Mouse (Mus musculus) small intestine, adult 2 months (tissue): ENCODE results near the gene Zfyve26. TPM values are rescaled to one million over a fixed set of nuclear protein-coding genes. Genes with fewer than 3 reads are reported as not detected.

Source experiments
- H3K27ac ChIP-seq: fragments of 200-500 bp; 2 replicates; pipeline ENCODE4 v1.5.1; 2012; ENCODE audit warnings: low read depth, low read length, control low read depth, inconsistent platforms; ENCODE audit not compliant: insufficient read depth
- H3K27me3 ChIP-seq: fragments of 200-500 bp; 2 replicates; pipeline ENCODE4 v1.6.1; 2012; ENCODE audit warnings: mild to moderate bottlenecking, moderate library complexity, low read length, inconsistent platforms; ENCODE audit not compliant: control insufficient read depth, insufficient read depth
- H3K36me3 ChIP-seq: fragments of 200-500 bp; 2 replicates; pipeline ENCODE4 v1.6.1; 2012; ENCODE audit warnings: mild to moderate bottlenecking, low read length, control low read depth, inconsistent platforms; ENCODE audit not compliant: control insufficient read depth, insufficient read depth
- H3K4me1 ChIP-seq: fragments of 200-500 bp; 2 replicates; pipeline ENCODE4 v1.6.1; 2012; ENCODE audit warnings: low read length, inconsistent platforms, mixed read lengths; ENCODE audit not compliant: control insufficient read depth, insufficient read depth, insufficient read length
- H3K4me3 ChIP-seq: fragments of 200-500 bp; 2 replicates; pipeline ENCODE4 v1.5.1; 2012; ENCODE audit warnings: low read depth, mild to moderate bottlenecking, control low read depth, inconsistent platforms, low read length, moderate library complexity
- CTCF ChIP-seq: fragments of 200-500 bp; IDR thresholded peaks from 2 replicates; pipeline ENCODE4 v1.5.1; 2012; ENCODE audit warnings: low read depth, mild to moderate bottlenecking, control low read depth, inconsistent platforms, low read length, moderate library complexity, mixed read lengths; ENCODE audit not compliant: insufficient replicate concordance, insufficient read length; ENCODE audit errors: extremely low read depth
- POLR2A ChIP-seq: fragments of 200-500 bp; IDR thresholded peaks from 2 replicates; pipeline ENCODE4 v1.6.1; 2012; ENCODE audit warnings: low read depth, mild to moderate bottlenecking, control low read depth, inconsistent platforms, low read length, moderate library complexity
- WGBS: fragments of 180-500 bp; shearing (Covaris S2); methylation state at CpG from one replicate; pipeline ENCODE4 v1.1.7; 2018; 5-methylcytosine and 5-hydroxymethylcytosine counted together
- polyA plus RNA-seq: library from polyadenylated mRNA; depleted of rRNA; stranded (reverse); fragments of >200 nt; gene quantifications from 2 replicates; pipeline ENCODE4 v1.2.3, GENCODE M21; 2012

Zfyve26 gene
- polyA plus RNA-seq, 1 experiment, result 17.1 TPM

GRCm38 (mm10) chr12:79235485-79236080 is 60.5 kb downstream of the Zfyve26 start:
- Histone ChIP-seq H3K27ac (no peak overlapping the region), H3K36me3 (peaks cover 53% of the 10 kb centered on the region), H3K4me3 (no peak overlapping the region), H3K27me3 (no peaks in the 10 kb centered on the region), H3K4me1 (no peaks in the 10 kb centered on the region)
- TF ChIP-seq POLR2A, result no peak
- WGBS, result 91% methylated on average over 11 of the region's 11 CpGs

GRCm38 (mm10) chr12:79217511-79217910 is 78.6 kb downstream of the Zfyve26 start:
- H3K4me3 ChIP-seq, result no peak overlapping the region
- 25% methylated on average over 5 of the region's 5 CpGs for WGBS

GRCm38 (mm10) chr12:79211447-79211846 is 84.7 kb downstream of the Zfyve26 start:
- Histone ChIP-seq H3K27me3 (no peaks in the 10 kb centered on the region), H3K27ac (peak overlapping the region; percentile 64; the same call in 1 of the 2 replicates), H3K36me3 (no peaks in the 10 kb centered on the region), H3K4me3 (peak overlapping the region; percentile 15; the same call in 1 of the 2 replicates), H3K4me1 (peaks cover 6% of the 10 kb centered on the region; the same call in 1 of the 2 replicates)
- 42% methylated on average over 8 of the region's 8 CpGs for WGBS
- TF ChIP-seq POLR2A, result no peak

More at GRCm38 (mm10) chr12:79217511-79217910, 78.6 kb downstream of the Zfyve26 start:
- no peak for TF ChIP-seq CTCF
- TF ChIP-seq POLR2A, result no peak
- no peaks in the 10 kb centered on the region for H3K4me1 ChIP-seq
- H3K27ac ChIP-seq, result no peak overlapping the region
- no peaks in the 10 kb centered on the region for H3K36me3 ChIP-seq
- no peaks in the 10 kb centered on the region for H3K27me3 ChIP-seq

- no peaks in the 10 kb centered on the region; the same call in 1 of the 2 replicates for H3K27me3 ChIP-seq
- peak within 1 kb of the TSS; percentile 43 for H3K4me3 ChIP-seq
- H3K27ac ChIP-seq, result no peak within 1 kb of the TSS
- H3K4me1 ChIP-seq, result peaks cover 6% of the 10 kb centered on the region; the same call in 1 of the 2 replicates
- TF ChIP-seq POLR2A (no peak), CTCF (no peak)
- no peaks in the 10 kb centered on the region for H3K36me3 ChIP-seq
- 6% methylated on average over 13 of the region's 13 CpGs for WGBS
These were observed 87.2 kb downstream of the Zfyve26 start, which contains the start of gene Rdh12 for GRCm38 (mm10) chr12:79208703-79209464. Gene Rdh12, plus strand, starts transcription at chr12:79208914.

- WGBS, result 45% methylated on average over 3 of the region's 3 CpGs
- Histone ChIP-seq H3K4me3 (no peak overlapping the region), H3K36me3 (no peaks in the 10 kb centered on the region), H3K4me1 (no peaks in the 10 kb centered on the region), H3K27me3 (no peaks in the 10 kb centered on the region; the same call in 1 of the 2 replicates), H3K27ac (no peak overlapping the region)
- no peak for TF ChIP-seq POLR2A
These were observed 94.2 kb downstream of the Zfyve26 start for GRCm38 (mm10) chr12:79201882-79202281.

- no peak overlapping the region for H3K27ac ChIP-seq
- WGBS, result 49% methylated on average over 5 of the region's 5 CpGs
- no peaks in the 10 kb centered on the region for H3K4me1 ChIP-seq
- H3K36me3 ChIP-seq, result no peaks in the 10 kb centered on the region
- TF ChIP-seq CTCF (no peak), POLR2A (no peak)
- H3K4me3 ChIP-seq, result no peak overlapping the region
- no peaks in the 10 kb centered on the region for H3K27me3 ChIP-seq
These were observed 99.0 kb downstream of the Zfyve26 start for GRCm38 (mm10) chr12:79197105-79197504.

GRCm38 (mm10) chr12:79193441-79193840 is 102.7 kb downstream of the Zfyve26 start:
- Histone ChIP-seq H3K36me3 (peaks cover under 1% of the 10 kb centered on the region; the same call in 1 of the 2 replicates), H3K27ac (no peak overlapping the region), H3K27me3 (no peaks in the 10 kb centered on the region), H3K4me3 (no peak overlapping the region), H3K4me1 (peaks cover 6% of the 10 kb centered on the region; the same call in 1 of the 2 replicates)
- WGBS, result 3% methylated on average over 3 of the region's 3 CpGs
- no peak for TF ChIP-seq POLR2A
- TF ChIP-seq CTCF, result peak; percentile 48; the same call in 1 of the 2 replicates
